Mouse (Mus musculus) MEL (cell line): ENCODE data around the gene Pard3. TPM values are rescaled to one million over a fixed set of nuclear protein-coding genes. Genes with fewer than 3 reads are reported as not detected.

Experiments used
- DNase-seq: peaks from one replicate; pipeline ENCODE4 v3.0.0; 2011; ENCODE audit warnings: low read depth, low spot score
- H3K27ac ChIP-seq: 2 replicates; pipeline ENCODE4 v1.5.1; 2012; ENCODE audit warnings: low read depth, mild to moderate bottlenecking, control low read depth, low read length, moderate library complexity; ENCODE audit not compliant: control insufficient read depth
- H3K27me3 ChIP-seq, 2 experiments: fragments of 150-350 bp in 1 of 2; sonication (generic) in 1 of 2; 2 replicates each; pipeline ENCODE4 v1.6.1; 2012; ENCODE audit warnings: low read length in 2 of 2, mild to moderate bottlenecking in 2 of 2, improper control_type of control experiment in 1 of 2, moderate library complexity in 1 of 2; ENCODE audit not compliant: insufficient read depth in 2 of 2, control insufficient read depth in 1 of 2
- H3K36me3 ChIP-seq, 2 experiments: 2 replicates each; pipeline ENCODE4 v1.6.1; 2012 to 2014; ENCODE audit warnings: low read length in 2 of 2, improper control_type of control experiment in 1 of 2, inconsistent platforms in 1 of 2, mild to moderate bottlenecking in 1 of 2; ENCODE audit not compliant: insufficient read depth in 2 of 2, control insufficient read depth in 1 of 2
- H3K4me1 ChIP-seq, 2 experiments: fragments of 150-350 bp in 1 of 2; sonication (generic) in 1 of 2; 2 replicates each; pipeline ENCODE4 v1.6.1; 2012; ENCODE audit warnings: low read length in 2 of 2, improper control_type of control experiment in 1 of 2, mild to moderate bottlenecking in 1 of 2; ENCODE audit not compliant: insufficient read depth in 2 of 2, control insufficient read depth in 1 of 2
- H3K4me3 ChIP-seq, 2 experiments: fragments of 150-350 bp in 1 of 2; sonication (generic) in 1 of 2; 2 replicates each; pipeline ENCODE4 v1.5.1; 2012; ENCODE audit warnings: low read depth in 2 of 2, low read length in 2 of 2, mild to moderate bottlenecking in 2 of 2, moderate library complexity in 2 of 2, control low read depth in 1 of 2, improper control_type of control experiment in 1 of 2; ENCODE audit not compliant: control insufficient read depth in 1 of 2, insufficient read depth in 1 of 2
- H3K79me2 ChIP-seq: 2 replicates; pipeline ENCODE4 v1.6.1; 2012; ENCODE audit warnings: mild to moderate bottlenecking, low read length, moderate library complexity; ENCODE audit not compliant: control insufficient read depth, poor library complexity, insufficient read depth
- H3K9ac ChIP-seq: 2 replicates; pipeline ENCODE4 v1.6.1; 2012; ENCODE audit warnings: low read depth, mild to moderate bottlenecking, control low read depth, low read length, moderate library complexity; ENCODE audit not compliant: control insufficient read depth, poor library complexity, severe bottlenecking
- H3K9me3 ChIP-seq: fragments of 150-350 bp; sonication (generic); replicated peaks from 2 replicates; pipeline ENCODE4 v1.6.1; 2012; ENCODE audit warnings: mild to moderate bottlenecking, low read length, improper control_type of control experiment, moderate library complexity; ENCODE audit not compliant: insufficient read depth
- CHD2 ChIP-seq: IDR thresholded peaks from 2 replicates; pipeline ENCODE4 v1.6.1; 2011; ENCODE audit warnings: low read length, improper control_type of control experiment
- E2F4 ChIP-seq: IDR thresholded peaks from 2 replicates; pipeline ENCODE4 v1.6.1; 2011; ENCODE audit warnings: low read depth, low read length, improper control_type of control experiment, borderline replicate concordance
- ELF1 ChIP-seq: IDR thresholded peaks from 2 replicates; pipeline ENCODE4 v1.6.1; 2014; ENCODE audit warnings: low read depth, mild to moderate bottlenecking, inconsistent platforms, low read length, improper control_type of control experiment, moderate library complexity
- EP300 ChIP-seq, 2 experiments: IDR thresholded peaks; 2 replicates each; pipeline ENCODE4 v1.6.1; 2011; ENCODE audit warnings: improper control_type of control experiment in 2 of 2, low read length in 2 of 2, low read depth in 1 of 2, mild to moderate bottlenecking in 1 of 2
- GABPA ChIP-seq: IDR thresholded peaks from 2 replicates; pipeline ENCODE4 v1.6.1; 2012; ENCODE audit warnings: low read depth, mild to moderate bottlenecking, inconsistent platforms, low read length, improper control_type of control experiment, moderate library complexity
- GATA1 ChIP-seq: IDR thresholded peaks from 2 replicates; pipeline ENCODE4 v1.6.1; 2011; ENCODE audit warnings: low read depth, low read length, improper control_type of control experiment
- HCFC1 ChIP-seq: IDR thresholded peaks from 2 replicates; pipeline ENCODE4 v1.6.1; 2012; ENCODE audit warnings: low read depth, mild to moderate bottlenecking, inconsistent platforms, low read length, improper control_type of control experiment, moderate library complexity
- KAT2A ChIP-seq: conservative IDR thresholded peaks from 2 replicates; pipeline ENCODE4 v1.6.1; 2012; ENCODE audit warnings: low read depth, low read length, improper control_type of control experiment, inconsistent platforms
- MAFK ChIP-seq: IDR thresholded peaks from 2 replicates; pipeline ENCODE4 v1.6.1; 2011; ENCODE audit warnings: low read depth, mild to moderate bottlenecking, low read length, improper control_type of control experiment, borderline replicate concordance
- MAZ ChIP-seq: IDR thresholded peaks from 2 replicates; pipeline ENCODE4 v1.6.1; 2012; ENCODE audit warnings: low read depth, mild to moderate bottlenecking, inconsistent platforms, low read length, improper control_type of control experiment
- MEF2A ChIP-seq: IDR thresholded peaks from 2 replicates; pipeline ENCODE4 v1.6.1; 2014; ENCODE audit warnings: low read depth, mild to moderate bottlenecking, inconsistent platforms, low read length, improper control_type of control experiment; ENCODE audit not compliant: poor library complexity, insufficient replicate concordance, severe bottlenecking; ENCODE audit errors: extremely low read depth
- MXI1 ChIP-seq: IDR thresholded peaks from 2 replicates; pipeline ENCODE4 v1.6.1; 2011; ENCODE audit warnings: mild to moderate bottlenecking, low read depth, low read length, improper control_type of control experiment
- MYC ChIP-seq: IDR thresholded peaks from 2 replicates; pipeline ENCODE4 v1.6.1; 2011; ENCODE audit warnings: low read depth, mild to moderate bottlenecking, low read length, improper control_type of control experiment, moderate library complexity
- POLR2A ChIP-seq, 2 experiments: IDR thresholded peaks; 2 replicates each; pipeline ENCODE4 v1.6.1; 2011 to 2012; ENCODE audit warnings: low read length in 2 of 2, mild to moderate bottlenecking in 2 of 2, control low read depth in 1 of 2, improper control_type of control experiment in 1 of 2, low read depth in 1 of 2, moderate library complexity in 1 of 2; ENCODE audit not compliant: control insufficient read depth in 1 of 2, insufficient read depth in 1 of 2, poor library complexity in 1 of 2
- POLR2AphosphoS2 ChIP-seq: IDR thresholded peaks from 2 replicates; pipeline ENCODE4 v1.6.1; 2011; ENCODE audit warnings: low read length, improper control_type of control experiment
- POLR2AphosphoS5 ChIP-seq: IDR thresholded peaks from 2 replicates; pipeline ENCODE4 v1.6.1; 2012; ENCODE audit warnings: low read depth, borderline replicate concordance, mild to moderate bottlenecking, inconsistent platforms, low read length, moderate library complexity, mixed read lengths
- RAD21 ChIP-seq: IDR thresholded peaks from 2 replicates; pipeline ENCODE4 v1.6.1; 2011; ENCODE audit warnings: mild to moderate bottlenecking, low read depth, low read length, improper control_type of control experiment
- SMC3 ChIP-seq: IDR thresholded peaks from 2 replicates; pipeline ENCODE4 v1.6.1; 2011; ENCODE audit warnings: low read depth, low read length, improper control_type of control experiment
- TBP ChIP-seq: IDR thresholded peaks from 2 replicates; pipeline ENCODE4 v1.8.0; 2011; ENCODE audit warnings: low read depth, low read length, improper control_type of control experiment
- TCF12 ChIP-seq: IDR thresholded peaks from 2 replicates; pipeline ENCODE4 v1.6.1; 2014; ENCODE audit warnings: low read depth, mild to moderate bottlenecking, inconsistent platforms, low read length, improper control_type of control experiment, moderate library complexity
- UBTF ChIP-seq: IDR thresholded peaks from 2 replicates; pipeline ENCODE4 v1.6.1; 2012; ENCODE audit warnings: low read depth, mild to moderate bottlenecking, inconsistent platforms, low read length, improper control_type of control experiment, moderate library complexity, borderline replicate concordance; ENCODE audit not compliant: insufficient read depth
- USF1 ChIP-seq: IDR thresholded peaks from 2 replicates; pipeline ENCODE4 v1.6.1; 2014; ENCODE audit warnings: low read depth, mild to moderate bottlenecking, inconsistent platforms, low read length, improper control_type of control experiment, moderate library complexity
- USF2 ChIP-seq, 2 experiments: IDR thresholded peaks; 2 replicates each; pipeline ENCODE4 v1.6.1; 2011 to 2012; ENCODE audit warnings: improper control_type of control experiment in 2 of 2, low read length in 2 of 2, borderline replicate concordance in 1 of 2, inconsistent platforms in 1 of 2, low read depth in 1 of 2, mild to moderate bottlenecking in 1 of 2; ENCODE audit not compliant: insufficient read depth in 1 of 2
- ZC3H11A ChIP-seq: IDR thresholded peaks from 2 replicates; pipeline ENCODE4 v1.6.1; 2012; ENCODE audit warnings: low read depth, mild to moderate bottlenecking, inconsistent platforms, low read length, improper control_type of control experiment
- ZKSCAN1 ChIP-seq: IDR thresholded peaks from 2 replicates; pipeline ENCODE4 v1.6.1; 2012; ENCODE audit warnings: low read depth, mild to moderate bottlenecking, inconsistent platforms, low read length, improper control_type of control experiment, moderate library complexity
- ZMIZ1 ChIP-seq: IDR thresholded peaks from 2 replicates; pipeline ENCODE4 v1.6.1; 2012; ENCODE audit warnings: low read depth, mild to moderate bottlenecking, inconsistent platforms, low read length, improper control_type of control experiment, moderate library complexity
- ZNF384 ChIP-seq: IDR thresholded peaks from 2 replicates; pipeline ENCODE4 v1.6.1; 2012; ENCODE audit warnings: low read depth, mild to moderate bottlenecking, inconsistent platforms, low read length, improper control_type of control experiment
- polyA plus RNA-seq, 2 experiments: library from polyadenylated mRNA; stranded (reverse) in 1 of 2; unstranded in 1 of 2; fragments of >175 nt in 1 of 2; fragments of >200 nt in 1 of 2; gene quantifications; 2 replicates each; pipeline versions ENCODE4 v1.2.1 to v1.2.4; 2012; ENCODE audit warnings: low replicate concordance in 2 of 2, low read depth in 1 of 2; ENCODE audit not compliant: insufficient read length in 2 of 2, insufficient read depth in 1 of 2, missing spikeins in 1 of 2
- total RNA-seq: library from RNA; depleted of rRNA; stranded (reverse); fragments of 300-350 nt; gene quantifications from 2 replicates; pipeline ENCODE4 v1.2.3, GENCODE M21; 2012

Gene Pard3
- total and polyA plus RNA-seq, 3 experiments, result not detected

GRCm38 (mm10) chr8:127271186-127271585 lies 207.5 kb downstream of the Pard3 start:
- H3K79me2 ChIP-seq, result no peaks in the 10 kb centered on the region
- H3K27ac ChIP-seq, result no peak overlapping the region
- no peak for TF ChIP-seq ZMIZ1
- TF ChIP-seq MYC, result no peak
- no peak for TF ChIP-seq CHD2
- no peak for TF ChIP-seq UBTF
- TF ChIP-seq MAFK, result no peak
- TF ChIP-seq USF1, result no peak
- TF ChIP-seq USF2 (IDR thresholded peaks at IDR 0.05; ENCODE audit: borderline replicate concordance in 1 of 2, insufficient read depth in 1 of 2, low read depth in 1 of 2, low read length in 2 of 2), result no peak
- no peak for TF ChIP-seq EP300 (IDR thresholded peaks at IDR 0.05; ENCODE audit: low read depth in 1 of 2, low read length in 2 of 2)
- no peak for TF ChIP-seq POLR2AphosphoS5
- no peak for TF ChIP-seq MAZ
- TF ChIP-seq POLR2A (IDR thresholded peaks at IDR 0.05; ENCODE audit: control insufficient read depth in 1 of 2, insufficient read depth in 1 of 2, low read depth in 1 of 2, low read length in 2 of 2, poor library complexity in 1 of 2), result no peak
- TF ChIP-seq SMC3, result no peak
- no peak for TF ChIP-seq E2F4
- no peak for TF ChIP-seq ZC3H11A
- TF ChIP-seq GABPA, result no peak
- no peak for TF ChIP-seq MEF2A
- no peak for TF ChIP-seq TCF12
- TF ChIP-seq MXI1, result no peak
- no peak for TF ChIP-seq POLR2AphosphoS2
- TF ChIP-seq, all 39 proteins: peak for 0
- Histone ChIP-seq H3K4me3 (no peak overlapping the region), H3K9ac (no peak overlapping the region), H3K4me1 (no peaks in the 10 kb centered on the region), H3K27me3 (no peaks in the 10 kb centered on the region), H3K36me3 (no peaks in the 10 kb centered on the region), H3K9me3 (no peaks in the 10 kb centered on the region)
- DNase-seq, result no peak

- Histone ChIP-seq H3K27ac (no peak overlapping the region), H3K79me2 (no peaks in the 10 kb centered on the region), H3K4me3 (no peak overlapping the region), H3K36me3 (no peaks in the 10 kb centered on the region), H3K4me1 (no peaks in the 10 kb centered on the region), H3K27me3 (no peaks in the 10 kb centered on the region), H3K9ac (no peak overlapping the region), H3K9me3 (no peaks in the 10 kb centered on the region)
- DNase-seq, result no peak
- TF ChIP-seq POLR2AphosphoS5 (no peak), ELF1 (no peak), KAT2A (no peak), GATA1 (no peak), ZMIZ1 (no peak), POLR2A (IDR thresholded peaks at IDR 0.05; ENCODE audit: control insufficient read depth in 1 of 2, insufficient read depth in 1 of 2, low read depth in 1 of 2, low read length in 2 of 2, poor library complexity in 1 of 2) (no peak), EP300 (IDR thresholded peaks at IDR 0.05; ENCODE audit: low read depth in 1 of 2, low read length in 2 of 2) (no peak), RAD21 (no peak), HCFC1 (no peak), ZNF384 (no peak), TCF12 (no peak), TBP (no peak), ZKSCAN1 (no peak), USF1 (no peak), GABPA (no peak), MAZ (no peak), USF2 (IDR thresholded peaks at IDR 0.05; ENCODE audit: borderline replicate concordance in 1 of 2, insufficient read depth in 1 of 2, low read depth in 1 of 2, low read length in 2 of 2) (no peak)
These were observed 216.7 kb downstream of the Pard3 start for GRCm38 (mm10) chr8:127280299-127280974.
